Mouse (Mus musculus) neural tube, embryonic 14.5 days (tissue): ENCODE results near the gene Slfn8. TPM values are rescaled to one million over a fixed set of nuclear protein-coding genes. Genes with fewer than 3 reads are reported as not detected.

ENCODE experiments used
- ATAC-seq: fragments of 200-750 bp; cut with Nextera tagmentation; 2 replicates; pipeline ENCODE4 v1.8.0; 2017; ENCODE audit warnings: low read depth, mild to moderate bottlenecking, moderate TSS enrichment, moderate library complexity
- H3K27ac ChIP-seq: fragments of 300-500 bp; sonication (generic); 2 replicates; pipeline ENCODE4 v1.5.1; 2014; ENCODE audit warnings: low read depth, mild to moderate bottlenecking, control low read depth, low read length, moderate library complexity, mixed read lengths
- H3K27me3 ChIP-seq: fragments of 300-500 bp; sonication (generic); 2 replicates; pipeline ENCODE4 v1.6.1; 2014; ENCODE audit warnings: low read length; ENCODE audit not compliant: control insufficient read depth, insufficient read depth
- H3K36me3 ChIP-seq: fragments of 300-500 bp; sonication (generic); 2 replicates; pipeline ENCODE4 v1.6.1; 2014; ENCODE audit warnings: low read length, mixed read lengths; ENCODE audit not compliant: control insufficient read depth, insufficient read depth
- H3K4me1 ChIP-seq: fragments of 300-500 bp; sonication (generic); 2 replicates; pipeline ENCODE4 v1.6.1; 2014; ENCODE audit warnings: low read length; ENCODE audit not compliant: control insufficient read depth, insufficient read depth
- H3K4me2 ChIP-seq: fragments of 300-500 bp; sonication (generic); 2 replicates; pipeline ENCODE4 v1.6.1; 2014; ENCODE audit warnings: mild to moderate bottlenecking, low read depth, low read length, control low read depth
- H3K4me3 ChIP-seq: fragments of 300-500 bp; sonication (generic); 2 replicates; pipeline ENCODE4 v1.5.1; 2014; ENCODE audit warnings: low read depth, low read length, control low read depth, mixed read lengths
- H3K9ac ChIP-seq: fragments of 300-500 bp; sonication (generic); replicated peaks from 2 replicates; pipeline ENCODE4 v1.6.1; 2014; ENCODE audit warnings: low read depth, mild to moderate bottlenecking, control low read depth, low read length, mixed read lengths
- H3K9me3 ChIP-seq: fragments of 300-500 bp; sonication (generic); 2 replicates; pipeline ENCODE4 v1.6.1; 2016; ENCODE audit warnings: low read length; ENCODE audit not compliant: control insufficient read depth
- WGBS: fragments of 180-500 bp; shearing (Covaris S2); extraction: QIAGEN DNeasy Blood & Tissue Kit; methylation state at CpG from one replicate; pipeline ENCODE4 v1.1.7; 2014; 5-methylcytosine and 5-hydroxymethylcytosine counted together
- microRNA-seq: library from miRNA; unstranded; fragments of <30 nt; microRNA quantifications from one replicate; pipeline ENCODE4, GENCODE M21; 2016
- polyA plus RNA-seq: library from polyadenylated mRNA; unstranded; fragments of >200 nt; fragmentation: Nextera tagmentation; extraction: Ambion mirVana; gene quantifications from 2 replicates; pipeline ENCODE4 v1.2.1, GENCODE M21; 2014

The Slfn8 gene
- polyA plus RNA-seq, 1 experiment from 2014 or later = 0.07 TPM

DNA sequence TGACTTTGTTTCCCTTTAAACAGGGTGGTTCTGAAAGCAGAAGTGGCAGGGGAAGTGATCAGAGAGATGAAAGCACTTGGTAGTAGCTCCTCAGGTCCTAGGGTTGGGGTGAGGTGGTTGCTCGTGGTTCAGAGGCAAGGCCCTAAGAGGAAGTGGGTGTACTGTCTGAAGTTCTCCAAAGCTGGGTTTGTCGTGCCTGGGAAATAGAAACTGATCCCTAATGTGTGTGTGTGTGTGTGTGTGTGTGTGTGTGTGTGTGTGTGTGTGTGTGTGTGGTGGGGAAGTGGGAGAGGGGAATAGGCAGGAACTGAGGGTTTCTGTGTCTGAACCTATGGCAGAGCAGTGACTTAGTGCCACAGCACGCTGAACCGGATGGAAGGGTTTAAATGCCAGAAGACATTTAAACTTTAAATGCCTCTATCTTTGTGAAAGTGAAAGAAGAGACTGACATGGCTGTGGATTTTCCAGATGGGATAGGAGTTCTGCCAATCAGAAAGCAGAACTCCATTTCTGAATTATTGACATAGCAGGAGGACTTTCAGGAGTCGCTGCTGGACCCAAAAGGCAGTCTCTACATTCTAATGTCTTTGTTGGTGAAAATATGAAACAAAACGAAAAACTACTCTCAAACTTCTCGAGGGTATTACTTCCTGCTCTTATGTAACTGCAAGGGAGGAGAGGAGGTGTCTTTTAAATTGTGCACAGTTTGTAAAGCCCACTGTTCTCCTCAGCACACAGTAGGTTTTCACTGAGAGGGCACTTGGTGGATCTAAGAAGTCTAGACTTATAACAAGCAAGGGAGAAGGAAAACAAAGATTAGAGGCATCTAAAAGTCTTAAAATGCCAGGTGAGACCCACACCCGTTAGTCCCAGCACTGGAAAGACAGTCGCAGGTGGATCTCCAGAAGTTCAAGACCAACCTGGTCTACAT is 67.7 kb downstream of the Slfn8 start:
- Histone ChIP-seq H3K4me2 (no peak overlapping the region), H3K9me3 (no peaks in the 10 kb centered on the region), H3K36me3 (no peaks in the 10 kb centered on the region), H3K27ac (no peak overlapping the region), H3K4me1 (no peaks in the 10 kb centered on the region), H3K4me3 (no peak overlapping the region), H3K9ac (no peak overlapping the region), H3K27me3 (peaks cover 18% of the 10 kb centered on the region)
- ATAC-seq = no peak
- WGBS = 69% methylated on average over 9 of the region's 9 CpGs

Small RNA genes lying within 50 kb of the gene (microRNA-seq; reads per million reads assigned to microRNA genes)
- gene Gm27598 (not detected), gene Mir7679 (not detected)

Other genes starting within 250 kb of the Slfn8 start
- 25.4 and 33.8 TPM in 2 replicates for gene Lig3, start 239.7 kb downstream of the Slfn8 start, polyA plus RNA-seq
- gene Rffl, start 149.6 kb downstream of the Slfn8 start, polyA plus RNA-seq = 3.9 and 4.8 TPM in 2 replicates
- 13.4 and 14.4 TPM in 2 replicates for gene Rad51d, start 130.2 kb downstream of the Slfn8 start, polyA plus RNA-seq
- gene Fndc8, start 128.7 kb downstream of the Slfn8 start, polyA plus RNA-seq = 0.82 and 1.1 TPM in 2 replicates
- 21.6 and 24.7 TPM in 2 replicates for gene Nle1, start 112.4 kb downstream of the Slfn8 start, polyA plus RNA-seq
- gene Unc45b, start 110.3 kb downstream of the Slfn8 start, polyA plus RNA-seq = 0.92 and 1.2 TPM in 2 replicates
- 1.0 and 1.5 TPM in 2 replicates for gene Slfn5, start 69.5 kb downstream of the Slfn8 start, polyA plus RNA-seq
- 0.56 and 1.4 TPM in 2 replicates for gene Slfn9, start 29.0 kb downstream of the Slfn8 start, polyA plus RNA-seq
- 0.24 and 1.2 TPM in 2 replicates for gene Slfn2, start 44.3 kb upstream of the Slfn8 start, polyA plus RNA-seq
- gene Slfn1, start 96.0 kb upstream of the Slfn8 start, polyA plus RNA-seq = not detected in 2 replicates
- gene Slfn4, start 154.4 kb upstream of the Slfn8 start, polyA plus RNA-seq = not detected in 2 replicates
- 0.09 and 0.23 TPM in 2 replicates for gene Slfn3, start 170.5 kb upstream of the Slfn8 start, polyA plus RNA-seq